Mouse (Mus musculus): ENCODE results near the gene Mrps18a.

- TF ChIP-seq ZNF384 (IDR thresholded peaks at IDR 0.05; ENCODE audit: low read depth, low read length) (no peak), HCFC1 (IDR thresholded peaks at IDR 0.05; ENCODE audit: borderline replicate concordance, insufficient read depth, low read length) (no peak), MAFK (IDR thresholded peaks at IDR 0.05; ENCODE audit: insufficient read depth, low read depth, low read length) (no peak), ZC3H11A (IDR thresholded peaks at IDR 0.05; ENCODE audit: borderline replicate concordance, low read depth, low read length) (no peak)
Measured at GRCm38 (mm10) chr17:46162951-46163421, 52.2 kb downstream of the Mrps18a start.

Data from ES-E14 (cell line).